Mouse (Mus musculus) intestine, embryonic 14.5 days (tissue): ENCODE data around the gene Odf4. TPM values are rescaled to one million over a fixed set of nuclear protein-coding genes. Genes with fewer than 3 reads are reported as not detected.

Experiments used
- ATAC-seq: fragments of 200-750 bp; cut with Nextera tagmentation; replicated peaks from 2 replicates; pipeline ENCODE4 v1.8.0; 2017; ENCODE audit warnings: low read depth, moderate number of reproducible peaks, moderate TSS enrichment, moderate library complexity; ENCODE audit not compliant: low FRiP score, low TSS enrichment
- DNase-seq: peaks from one replicate; pipeline ENCODE4 v3.0.0-alpha.2; 2018; ENCODE audit warnings: low spot score
- H3K27ac ChIP-seq: fragments of 300-500 bp; sonication (generic); 2 replicates; pipeline ENCODE4 v1.5.1; 2014; ENCODE audit warnings: low read depth, mild to moderate bottlenecking, control low read depth
- H3K27me3 ChIP-seq: fragments of 300-500 bp; sonication (generic); replicated peaks from 2 replicates; pipeline ENCODE4 v1.6.1; 2014; ENCODE audit warnings: low read length, control low read depth; ENCODE audit not compliant: control insufficient read depth, insufficient read depth
- H3K36me3 ChIP-seq: fragments of 300-500 bp; sonication (generic); 2 replicates; pipeline ENCODE4 v1.6.1; 2014; ENCODE audit warnings: low read length, control low read depth; ENCODE audit not compliant: control insufficient read depth, insufficient read depth
- H3K4me1 ChIP-seq: fragments of 300-500 bp; sonication (generic); replicated peaks from 2 replicates; pipeline ENCODE4 v1.6.1; 2014; ENCODE audit warnings: low read length, control low read depth, mixed read lengths; ENCODE audit not compliant: control insufficient read depth, insufficient read depth
- H3K4me2 ChIP-seq: fragments of 300-500 bp; sonication (generic); 2 replicates; pipeline ENCODE4 v1.6.1; 2014; ENCODE audit warnings: low read length
- H3K4me3 ChIP-seq: fragments of 300-500 bp; sonication (generic); 2 replicates; pipeline ENCODE4 v1.5.1; 2014; ENCODE audit warnings: low read depth, low read length, control low read depth, mixed read lengths
- H3K9ac ChIP-seq: fragments of 300-500 bp; sonication (generic); 2 replicates; pipeline ENCODE4 v1.6.1; 2014; ENCODE audit warnings: mild to moderate bottlenecking, low read length
- H3K9me3 ChIP-seq: fragments of 300-500 bp; sonication (generic); 2 replicates; pipeline ENCODE4 v1.6.1; 2016; ENCODE audit warnings: low read length, control low read depth; ENCODE audit not compliant: control insufficient read depth
- WGBS: fragments of 180-500 bp; shearing (Covaris S2); extraction: QIAGEN DNeasy Blood & Tissue Kit; methylation state at CpG from one replicate; pipeline ENCODE4 v1.1.7; 2014; 5-methylcytosine and 5-hydroxymethylcytosine counted together
- polyA plus RNA-seq: library from polyadenylated mRNA; unstranded; fragments of >200 nt; fragmentation: Nextera tagmentation; extraction: Ambion mirVana; gene quantifications from 2 replicates; pipeline ENCODE4 v1.2.1, GENCODE M21; 2014

Odf4 gene
- polyA plus RNA-seq, 1 experiment from 2014 or later: 0.22 TPM

GRCm38 (mm10) chr11:68897120-68897519 is 29.8 kb downstream of the Odf4 start:
- Histone ChIP-seq H3K4me2 (no peak overlapping the region), H3K9ac (no peak overlapping the region), H3K27me3 (no peaks in the 10 kb centered on the region), H3K9me3 (no peaks in the 10 kb centered on the region), H3K36me3 (no peaks in the 10 kb centered on the region), H3K4me1 (no peaks in the 10 kb centered on the region), H3K27ac (no peak overlapping the region), H3K4me3 (no peak overlapping the region)
- ATAC-seq (no peak), DNase-seq (no peak)
- 40% methylated on average over 4 of the region's 4 CpGs for WGBS

DNA sequence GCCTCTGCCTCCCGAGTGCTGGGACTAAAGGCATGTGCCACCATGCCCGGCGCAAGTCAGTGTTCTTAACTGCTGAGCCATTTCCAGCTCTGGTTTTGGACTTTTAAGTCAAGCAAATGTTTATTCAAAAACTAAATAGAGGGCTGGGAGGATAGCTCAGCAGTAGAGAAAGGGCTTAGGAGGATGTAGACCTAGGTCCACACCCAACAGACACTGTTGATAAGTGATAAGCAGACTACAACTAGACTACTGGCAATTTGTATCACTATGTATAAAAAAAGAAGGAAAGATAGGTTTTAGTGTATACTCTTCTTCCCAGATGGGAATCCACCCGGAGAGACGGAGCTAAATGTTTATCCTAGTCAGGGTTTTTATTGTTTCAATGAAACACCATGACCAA is 30.6 kb downstream of the Odf4 start:
- Histone ChIP-seq H3K27me3 (no peaks in the 10 kb centered on the region), H3K4me1 (no peaks in the 10 kb centered on the region), H3K4me2 (no peak overlapping the region), H3K9me3 (no peaks in the 10 kb centered on the region), H3K9ac (no peak overlapping the region), H3K36me3 (no peaks in the 10 kb centered on the region), H3K27ac (no peak overlapping the region), H3K4me3 (no peak overlapping the region)
- ATAC-seq: no peak
- no peak for DNase-seq
- 85% methylated on average over 5 of the region's 5 CpGs for WGBS

GRCm38 (mm10) chr11:68893911-68894464 is 32.9 kb downstream of the Odf4 start:
- Histone ChIP-seq H3K4me3 (no peak overlapping the region), H3K4me2 (no peak overlapping the region), H3K36me3 (no peaks in the 10 kb centered on the region), H3K4me1 (no peaks in the 10 kb centered on the region), H3K27me3 (no peaks in the 10 kb centered on the region), H3K27ac (no peak overlapping the region), H3K9me3 (no peaks in the 10 kb centered on the region), H3K9ac (no peak overlapping the region)
- 68% methylated on average over 12 of the region's 12 CpGs for WGBS
- DNase-seq (no peak), ATAC-seq (no peak)

DNA sequence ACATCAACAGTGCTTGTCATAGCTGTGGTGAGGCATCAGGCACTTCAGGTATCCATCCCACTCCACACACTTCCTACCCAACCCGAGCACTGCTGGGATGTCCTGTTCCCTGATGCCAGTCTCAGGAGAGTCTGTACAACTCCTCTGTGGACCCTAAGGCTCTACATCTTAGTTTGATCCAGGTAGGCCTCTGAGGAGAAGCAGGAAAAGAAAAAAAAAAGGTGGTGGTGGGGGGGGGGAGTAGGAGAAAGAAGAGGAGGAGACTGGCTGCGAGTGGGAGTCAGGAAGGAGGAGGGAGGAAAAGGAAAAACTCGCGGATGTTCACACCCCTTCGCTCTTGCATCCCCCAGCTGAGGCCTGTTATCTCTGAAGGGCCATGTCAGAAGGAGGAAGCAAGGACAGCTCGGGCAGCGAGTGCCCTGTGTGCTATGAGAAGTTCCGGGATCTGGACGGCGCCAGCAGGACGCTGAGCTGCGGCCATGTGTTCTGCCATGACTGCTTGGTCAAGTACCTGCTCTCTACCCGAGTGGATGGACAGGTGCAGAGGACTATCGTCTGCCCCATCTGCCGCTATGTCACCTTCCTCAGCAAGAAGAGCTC is 34.5 kb downstream of the Odf4 start:
- H3K4me3 ChIP-seq: no peak overlapping the region

DNA sequence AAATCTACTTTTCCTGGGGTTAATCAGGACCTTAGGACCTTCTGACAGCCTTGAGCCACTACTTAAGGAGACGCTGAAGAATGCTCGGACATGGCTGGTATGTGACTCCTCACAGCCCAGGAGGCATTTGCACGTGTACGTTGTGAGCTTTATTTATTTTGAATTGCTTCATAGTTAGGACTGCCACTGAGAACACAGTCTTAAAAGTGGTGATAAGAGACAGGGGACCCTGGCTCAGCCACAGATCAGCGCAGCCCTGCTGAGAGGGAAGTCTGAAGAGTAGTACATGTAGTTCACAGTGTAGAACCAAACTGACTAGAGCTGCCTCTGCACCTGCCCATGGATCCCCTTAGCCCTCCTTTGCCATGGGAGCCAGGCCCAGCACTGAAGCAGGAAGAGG is 35.1 kb downstream of the Odf4 start:
- no peak for ATAC-seq
- H3K36me3 ChIP-seq: no peaks in the 10 kb centered on the region
- no peaks in the 10 kb centered on the region for H3K9me3 ChIP-seq
- 73% methylated on average over 5 of the region's 5 CpGs for WGBS
- no peak overlapping the region for H3K4me2 ChIP-seq
- H3K4me1 ChIP-seq: no peaks in the 10 kb centered on the region
- H3K27me3 ChIP-seq: no peaks in the 10 kb centered on the region
- no peak overlapping the region for H3K4me3 ChIP-seq
- H3K9ac ChIP-seq: no peak overlapping the region
- no peak for DNase-seq
- no peak overlapping the region for H3K27ac ChIP-seq

More for the DNA sequence above, 34.5 kb downstream of the Odf4 start:
- Histone ChIP-seq H3K4me2 (no peak overlapping the region), H3K36me3 (no peaks in the 10 kb centered on the region), H3K9ac (no peak overlapping the region), H3K9me3 (no peaks in the 10 kb centered on the region), H3K27ac (no peak overlapping the region), H3K4me1 (no peaks in the 10 kb centered on the region), H3K27me3 (no peaks in the 10 kb centered on the region)
- DNase-seq (no peak), ATAC-seq (no peak)
- WGBS: 65% methylated on average over 15 of the region's 15 CpGs

DNA sequence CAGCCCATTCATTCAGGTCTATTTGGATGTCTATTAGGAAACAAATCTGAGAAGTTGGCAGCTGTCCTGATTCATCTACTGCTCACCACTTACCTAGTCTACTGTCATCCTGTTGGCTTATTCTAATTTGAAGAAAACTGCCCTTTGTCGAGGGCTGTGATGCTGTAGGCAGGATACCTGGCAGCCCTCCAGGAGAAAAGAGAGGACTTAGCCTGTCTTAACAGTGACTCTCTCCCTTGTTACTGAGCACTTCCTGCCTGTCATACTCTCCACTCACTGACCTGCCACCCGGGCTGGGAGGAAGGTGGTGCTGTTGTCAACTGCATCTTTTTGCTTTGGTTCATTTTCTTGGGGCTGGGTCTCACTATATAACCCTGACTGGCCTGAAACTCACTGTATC is 36.3 kb downstream of the Odf4 start:
- H3K27me3 ChIP-seq: no peaks in the 10 kb centered on the region
- H3K4me3 ChIP-seq: no peak overlapping the region
- no peaks in the 10 kb centered on the region for H3K9me3 ChIP-seq
- ATAC-seq: no peak
- H3K36me3 ChIP-seq: no peaks in the 10 kb centered on the region
- no peak overlapping the region for H3K4me2 ChIP-seq
- H3K27ac ChIP-seq: no peak overlapping the region
- no peak overlapping the region for H3K9ac ChIP-seq
- no peak for DNase-seq
- 40% methylated on average over 2 of the region's 2 CpGs for WGBS
- H3K4me1 ChIP-seq: no peaks in the 10 kb centered on the region

- Histone ChIP-seq H3K4me3 (no peak overlapping the region), H3K4me2 (no peak overlapping the region), H3K4me1 (no peaks in the 10 kb centered on the region), H3K36me3 (no peaks in the 10 kb centered on the region), H3K27ac (no peak overlapping the region), H3K27me3 (no peaks in the 10 kb centered on the region), H3K9ac (no peak overlapping the region), H3K9me3 (no peaks in the 10 kb centered on the region)
- WGBS: 69% methylated on average over 2 of the region's 2 CpGs
- DNase-seq (no peak), ATAC-seq (no peak)
Measured at GRCm38 (mm10) chr11:68888653-68889052, 38.2 kb downstream of the Odf4 start.

- ATAC-seq (no peak), DNase-seq (no peak)
- H3K36me3 ChIP-seq: no peaks in the 10 kb centered on the region
- no peaks in the 10 kb centered on the region for H3K9me3 ChIP-seq
- no peaks in the 10 kb centered on the region for H3K4me1 ChIP-seq
- H3K27me3 ChIP-seq: no peaks in the 10 kb centered on the region
- H3K4me3 ChIP-seq: no peak within 1 kb of the TSS
- no peak within 1 kb of the TSS for H3K9ac ChIP-seq
- no peak within 1 kb of the TSS for H3K27ac ChIP-seq
- WGBS: 36% methylated on average over 6 of the region's 6 CpGs
- no peak within 1 kb of the TSS for H3K4me2 ChIP-seq
Measured at GRCm38 (mm10) chr11:68888253-68888652, 38.6 kb downstream of the Odf4 start, which contains the start of gene Rnf222. Gene Rnf222, plus strand, starts transcription at chr11:68888553.

DNA sequence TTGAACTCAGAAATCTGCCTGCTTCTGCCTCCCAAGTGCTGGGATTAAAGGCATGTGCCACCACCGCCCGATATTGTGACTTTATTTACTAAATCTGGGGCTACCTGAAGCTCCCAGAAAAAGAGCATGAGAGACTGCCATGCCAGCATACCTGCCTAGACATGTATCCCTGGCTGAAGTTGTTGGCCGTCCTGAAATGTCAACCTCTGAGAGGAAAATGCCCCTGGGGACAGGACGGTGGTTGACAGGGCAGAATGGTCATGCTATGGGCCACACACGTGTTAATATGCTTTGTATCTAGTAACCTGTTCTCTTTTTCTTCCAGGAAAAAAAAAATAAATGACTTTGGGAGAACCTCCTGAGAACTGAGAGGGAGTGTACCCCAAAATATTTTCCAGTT is 40.8 kb downstream of the Odf4 start:
- no peak overlapping the region for H3K4me3 ChIP-seq

More for the DNA sequence above, 40.8 kb downstream of the Odf4 start:
- no peak overlapping the region for H3K9ac ChIP-seq
- DNase-seq (no peak), ATAC-seq (no peak)
- no peaks in the 10 kb centered on the region for H3K36me3 ChIP-seq
- WGBS: 79% methylated on average over 5 of the region's 5 CpGs
- no peaks in the 10 kb centered on the region for H3K9me3 ChIP-seq
- H3K4me2 ChIP-seq: no peak overlapping the region
- no peaks in the 10 kb centered on the region for H3K4me1 ChIP-seq
- H3K27ac ChIP-seq: no peak overlapping the region
- H3K27me3 ChIP-seq: no peaks in the 10 kb centered on the region
